Mouse (Mus musculus) Patski (cell line): ENCODE measurements around the gene Metap2. TPM values are rescaled to one million over a fixed set of nuclear protein-coding genes. Genes with fewer than 3 reads are reported as not detected.
"Not testable (repeated sequence)": the region's sequence is repeated elsewhere in the genome, so short reads cannot be mapped to it uniquely, and the experiment has no call there.

Experiments
- ATAC-seq: fragments of 100-300 bp; one replicate; pipeline ENCODE4 v1.8.0; 2021
- CTCF ChIA-PET: fragments of 350-600 bp; sonication (Branson Sonifier 250); formaldehyde crosslinking; loops from one replicate; lab custom pipeline; 2022; ENCODE audit warnings: inconsistent platforms; lab: Charles Lee
- POLR2A ChIA-PET: fragments of 350-600 bp; sonication (Branson Sonifier 250); formaldehyde crosslinking; loops from one replicate; lab custom pipeline; 2022; ENCODE audit warnings: antibody characterized with exemption, inconsistent platforms; lab: Charles Lee
- DNase-seq: peaks from one replicate; pipeline ENCODE4 v3.0.0-alpha.2; 2011; ENCODE audit warnings: low read depth, low spot score
- H3K27me3 ChIP-seq: fragments of 371-371 bp; one replicate; pipeline ENCODE4 v1.5.1; 2021
- CTCF ChIP-seq: fragments of 100-300 bp; IDR thresholded peaks from one replicate; pipeline ENCODE4 v1.5.1; 2021
- in situ Hi-C: fragments of 300-500 bp; cut with MboI; formaldehyde crosslinking; loops from 3 replicates; pipeline ENCODE4 v1.11.1; 2018; ENCODE audit warnings: low pct_unique_long_range_greater_than_20kb, mixed read lengths
- polyA plus RNA-seq: library from polyadenylated mRNA; unstranded; gene quantifications from one replicate; pipeline ENCODE4 v1.2.3, GENCODE M21; 2021

Metap2 gene
- polyA plus RNA-seq, 1 experiment from 2014 or later, result 282 TPM

DNA sequence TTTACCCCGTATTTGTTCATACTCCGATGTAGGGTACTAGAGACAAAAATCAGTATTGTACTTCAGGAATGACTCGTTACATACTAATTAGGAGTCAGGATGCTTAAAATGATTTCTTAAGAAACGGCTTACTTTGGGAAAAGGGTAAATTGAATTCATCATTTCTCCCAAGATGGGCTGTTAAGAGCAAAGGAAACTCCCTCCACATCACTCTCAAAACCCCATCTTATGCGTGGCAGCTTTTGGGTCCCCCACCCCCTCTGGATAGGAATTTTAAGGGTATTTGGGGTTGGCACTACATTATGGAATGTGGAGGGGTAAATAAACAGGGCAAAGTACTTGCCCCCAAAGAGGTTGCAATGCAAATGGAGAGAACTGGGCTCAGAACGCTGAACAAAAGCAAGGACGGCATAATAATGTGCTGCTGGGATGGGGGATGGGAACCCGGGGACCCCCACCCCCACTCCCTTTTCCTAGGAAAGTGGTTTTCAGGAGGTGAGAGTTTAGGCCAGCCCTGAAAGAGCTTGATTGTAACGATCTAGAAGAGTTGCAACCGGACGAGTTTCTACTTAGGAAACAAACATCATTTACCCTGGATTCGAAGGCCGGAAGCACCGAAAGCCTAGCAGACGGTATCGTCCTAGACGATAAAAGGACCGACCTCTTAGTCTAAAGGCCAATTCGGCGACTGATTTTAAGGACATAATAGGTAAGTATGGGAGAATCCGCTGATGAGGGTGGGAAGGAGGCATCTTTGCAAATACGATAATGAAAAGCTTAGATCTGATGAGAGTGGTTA, 65.8 kb downstream of the Metap2 start, which contains the start of gene Usp44:
Gene Usp44, plus strand, starts transcription at position 625 of the 799 bp plus-strand sequence.
- ChIA-PET CTCF (interaction anchor here (0.7 to 2.8 kb wide), 2 partner anchors 13 to 18 kb away, joined by 5 to 13 read pairs; no protein-coding TSS in a partner anchor), POLR2A (no interaction called here)
- no peak for TF ChIP-seq CTCF
- H3K27me3 ChIP-seq, result no peaks in the 10 kb centered on the region
- ATAC-seq (no peak), DNase-seq (no peak)
- in situ Hi-C loops, result loop anchor here (10.0 kb wide), 1 partner anchor 274 kb away; no protein-coding TSS in a partner anchor

DNA sequence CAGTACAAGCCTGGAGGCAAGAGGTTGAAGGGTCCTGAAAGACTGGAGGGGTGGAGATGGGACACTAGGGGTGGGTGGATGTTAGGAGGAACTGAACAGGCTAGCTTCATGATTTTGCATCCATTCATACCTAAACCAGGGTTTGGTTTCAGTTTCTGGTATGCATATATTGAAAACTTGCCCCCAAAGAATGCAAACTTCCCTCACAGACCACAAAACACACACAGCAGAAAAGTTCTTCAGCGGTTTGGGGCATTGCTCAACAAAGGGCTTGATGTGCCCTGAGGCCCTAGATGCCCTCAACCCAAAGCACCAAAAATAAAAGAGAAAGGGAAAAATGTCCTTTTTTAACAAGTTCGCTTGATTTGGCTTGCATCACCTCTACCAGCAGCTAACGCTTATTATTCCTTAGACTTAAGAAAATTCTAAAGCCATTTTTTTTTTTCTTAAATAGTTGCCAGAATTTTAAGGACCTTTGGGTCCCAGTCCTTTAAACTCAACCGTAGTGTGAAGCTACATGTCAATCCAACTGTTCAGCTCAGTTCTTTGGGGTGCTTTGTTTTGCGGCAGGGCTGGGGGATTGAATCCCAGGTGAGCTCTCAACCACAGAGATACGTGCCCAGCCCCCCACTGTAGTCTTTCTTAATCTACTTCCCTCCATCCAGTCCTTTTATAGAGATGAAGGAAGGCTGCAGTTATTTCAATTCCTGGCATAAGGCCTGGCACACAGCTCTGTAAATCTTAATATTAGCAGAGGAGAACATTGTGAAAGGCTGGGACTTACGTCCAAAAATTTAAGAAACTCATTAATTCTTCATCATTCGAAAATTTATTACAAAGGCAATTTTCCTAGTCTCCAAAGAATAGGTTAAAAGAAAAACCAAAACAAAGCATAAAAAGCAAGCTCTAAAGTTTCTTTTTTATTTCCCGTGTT, 66.7 kb downstream of the Metap2 start:
- ChIA-PET CTCF (interaction anchor here (0.7 to 1.2 kb wide), 4 partner anchors 12 to 27 kb away, joined by 3 to 5 read pairs (median 4); no protein-coding TSS in a partner anchor), POLR2A (interaction anchor here (0.6 to 0.7 kb wide), 2 partner anchors 18 to 285 kb away, joined by 3 to 5 read pairs; no protein-coding TSS in a partner anchor)
- DNase-seq (no peak), ATAC-seq (no peak)
- H3K27me3 ChIP-seq, result no peaks in the 10 kb centered on the region
- no peak for TF ChIP-seq CTCF
- in situ Hi-C loops, result loop anchor here (10.0 kb wide), 1 partner anchor 275 kb away; no protein-coding TSS in a partner anchor

DNA sequence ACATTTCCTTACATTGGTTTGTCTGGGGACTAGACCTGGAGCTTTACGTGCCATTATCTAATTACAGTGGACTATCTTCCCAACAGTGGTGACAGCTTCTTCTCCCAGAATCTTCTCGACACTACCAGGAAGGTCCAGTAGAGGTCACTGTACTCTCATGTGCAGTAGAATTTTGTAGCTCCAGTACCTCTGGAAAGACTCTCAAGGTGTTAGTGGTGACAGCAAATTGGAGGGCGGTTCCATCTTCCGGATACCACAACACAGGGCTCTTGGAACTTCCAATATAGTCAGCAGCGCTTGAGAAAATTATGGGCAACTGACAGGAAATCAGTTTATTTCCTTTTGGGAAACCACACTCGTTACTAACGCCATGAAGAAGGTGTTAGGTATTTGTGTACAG, 78.2 kb downstream of the Metap2 start:
- in situ Hi-C loops, result loop anchor here (10.0 to 25.0 kb wide), 2 partner anchors 324 to 756 kb away; no protein-coding TSS in a partner anchor
- ChIA-PET POLR2A (interaction anchor here (1.7 kb wide), 1 partner anchor 15 kb away, joined by 5 read pairs; no protein-coding TSS in a partner anchor), CTCF (interaction anchor here (1.0 to 2.1 kb wide), 14 partner anchors 9 to 306 kb away, joined by 3 to 13 read pairs (median 4); partner anchors contain the start of gene Usp44)
- ATAC-seq, result peak; percentile 60
- peak; percentile 83 for TF ChIP-seq CTCF
- no peaks in the 10 kb centered on the region for H3K27me3 ChIP-seq
- DNase-seq, result no peak

DNA sequence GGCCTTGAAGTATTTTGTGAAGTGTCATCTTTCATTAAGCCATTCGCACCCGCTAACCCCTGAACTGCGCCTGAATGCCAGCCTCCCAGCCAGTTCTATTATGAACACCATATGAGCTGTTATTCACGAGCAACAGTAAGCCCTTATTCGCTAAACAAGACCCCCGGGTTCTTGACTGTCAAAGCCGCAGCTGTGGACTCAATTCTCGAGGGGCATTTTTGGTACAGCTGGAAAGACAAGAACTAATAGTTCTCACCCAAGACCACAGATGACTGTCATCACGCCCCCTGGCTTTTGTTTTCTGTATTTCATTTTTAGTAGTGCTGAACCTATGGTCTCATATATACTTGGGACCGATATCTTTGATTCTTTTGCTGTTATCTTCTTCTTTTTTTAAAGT, 83.1 kb downstream of the Metap2 start:
- POLR2A ChIA-PET, result interaction anchor here (0.6 to 1.1 kb wide), 2 partner anchors 131 to 203 kb away, joined by 3 read pairs; no protein-coding TSS in a partner anchor
- ATAC-seq (no peak), DNase-seq (no peak)
- CTCF ChIA-PET, result interaction anchor here (1.1 to 2.4 kb wide), 5 partner anchors 19 to 227 kb away, joined by 3 to 10 read pairs (median 5); no protein-coding TSS in a partner anchor
- no peaks in the 10 kb centered on the region for H3K27me3 ChIP-seq
- in situ Hi-C loops, result loop anchor here (5.0 to 25.0 kb wide), 4 partner anchors 46 to 751 kb away; no protein-coding TSS in a partner anchor
- TF ChIP-seq CTCF, result peak; percentile 22

DNA sequence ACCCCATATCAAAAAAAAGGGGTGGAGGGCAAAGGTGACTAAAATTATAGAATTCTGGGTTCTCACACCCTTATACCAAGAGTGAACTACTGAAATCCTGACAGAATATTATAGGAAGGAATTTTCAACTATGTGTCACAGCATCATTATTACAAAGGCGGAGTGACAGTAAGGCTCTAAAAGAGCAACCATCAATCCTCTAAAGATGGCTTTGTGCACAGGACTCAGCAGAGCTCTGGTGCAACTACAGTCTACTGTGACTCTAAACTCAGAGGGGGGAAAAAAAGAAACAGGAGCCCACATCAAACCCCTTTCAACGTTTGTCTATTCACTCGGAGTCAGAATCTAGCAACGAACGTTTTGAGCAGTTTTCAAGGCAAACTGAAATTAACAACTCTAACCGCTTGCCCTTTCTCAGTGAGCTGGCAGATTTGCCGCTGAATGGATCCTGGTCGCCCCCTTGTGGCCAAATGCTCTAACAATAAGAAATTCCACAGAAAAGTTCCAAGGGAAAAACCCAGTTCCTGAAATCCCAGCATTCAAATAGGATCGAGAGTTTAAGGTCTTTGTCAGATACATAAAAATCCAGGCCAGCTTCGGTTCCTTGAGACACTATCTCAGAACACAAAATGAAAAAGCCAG, 84.0 kb downstream of the Metap2 start:
- ChIA-PET CTCF (interaction anchor here (0.9 to 2.4 kb wide), 10 partner anchors 17 to 226 kb away, joined by 3 to 10 read pairs (median 4); no protein-coding TSS in a partner anchor), POLR2A (interaction anchor here (0.6 to 1.1 kb wide), 2 partner anchors 48 to 202 kb away, joined by 3 read pairs; no protein-coding TSS in a partner anchor)
- peak; percentile 92 for TF ChIP-seq CTCF
- DNase-seq, result no peak
- no peaks in the 10 kb centered on the region for H3K27me3 ChIP-seq
- in situ Hi-C loops, result loop anchor here (5.0 to 25.0 kb wide), 4 partner anchors 46 to 751 kb away; no protein-coding TSS in a partner anchor
- no peak for ATAC-seq

DNA sequence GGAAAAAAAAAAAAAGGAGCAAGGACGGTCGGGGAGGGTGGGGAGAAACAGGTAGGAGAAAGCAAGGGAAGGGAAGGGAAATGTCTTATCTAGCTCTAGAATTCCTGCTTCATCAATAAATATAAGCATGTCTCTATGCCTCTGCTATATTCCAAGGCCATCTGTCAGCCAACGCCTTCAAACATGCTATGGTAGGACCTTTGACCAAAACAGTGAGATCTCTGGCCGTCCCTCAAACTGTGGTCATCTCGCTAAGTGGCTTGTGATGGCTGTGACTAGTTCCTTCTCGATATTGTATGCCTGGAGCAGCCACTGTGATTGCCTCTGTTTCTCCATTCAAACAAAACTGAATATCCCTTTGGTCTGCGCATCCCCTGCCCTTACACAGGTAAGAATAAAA, 84.8 kb downstream of the Metap2 start:
- TF ChIP-seq CTCF, result no peak
- POLR2A ChIA-PET, result interaction anchor here (0.6 kb wide), 1 partner anchor 372 kb away, joined by 3 read pairs; no protein-coding TSS in a partner anchor
- CTCF ChIA-PET, result interaction anchor here (1.1 to 2.4 kb wide), 8 partner anchors 12 to 219 kb away, joined by 3 to 10 read pairs (median 4); no protein-coding TSS in a partner anchor
- no peaks in the 10 kb centered on the region for H3K27me3 ChIP-seq
- DNase-seq (no peak), ATAC-seq (no peak)
- in situ Hi-C loops, result loop anchor here (5.0 to 25.0 kb wide), 4 partner anchors 45 to 750 kb away; no protein-coding TSS in a partner anchor

DNA sequence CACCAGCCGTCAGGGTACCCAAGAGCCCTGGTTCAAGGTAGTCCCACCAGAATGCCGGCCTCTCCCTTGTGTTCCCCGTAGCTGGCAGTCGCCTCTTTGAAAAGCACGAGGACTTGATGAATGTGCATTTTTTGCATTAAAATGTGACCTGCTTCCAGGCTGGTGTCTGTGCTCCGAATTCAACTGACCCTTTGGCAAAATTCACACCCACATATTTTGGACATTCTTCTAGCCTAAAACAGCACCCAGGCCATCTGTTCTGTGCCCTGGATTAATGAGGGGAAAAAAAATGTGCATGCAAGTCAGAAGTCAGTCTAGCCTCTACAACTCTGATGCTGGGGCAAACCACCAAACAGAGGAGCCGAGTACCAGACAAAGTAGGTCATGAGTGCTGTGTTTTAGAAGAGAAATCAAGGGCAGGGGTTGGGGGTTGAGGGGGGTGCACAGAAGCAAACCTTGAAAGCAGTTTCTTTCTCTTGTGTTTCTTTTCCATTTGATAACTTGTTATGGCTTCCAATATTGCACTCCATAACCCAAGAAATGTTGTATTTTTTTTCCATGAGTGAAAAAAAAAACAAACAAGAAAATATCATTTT, 86.2 kb downstream of the Metap2 start:
- no peak for TF ChIP-seq CTCF
- no peaks in the 10 kb centered on the region for H3K27me3 ChIP-seq
- in situ Hi-C loops, result loop anchor here (5.0 to 25.0 kb wide), 4 partner anchors 43 to 748 kb away; no protein-coding TSS in a partner anchor
- DNase-seq (no peak), ATAC-seq (no peak)
- POLR2A ChIA-PET, result no interaction called here
- CTCF ChIA-PET, result interaction anchor here (0.9 to 1.7 kb wide), 5 partner anchors 10 to 217 kb away, joined by 3 to 6 read pairs (median 4); no protein-coding TSS in a partner anchor

DNA sequence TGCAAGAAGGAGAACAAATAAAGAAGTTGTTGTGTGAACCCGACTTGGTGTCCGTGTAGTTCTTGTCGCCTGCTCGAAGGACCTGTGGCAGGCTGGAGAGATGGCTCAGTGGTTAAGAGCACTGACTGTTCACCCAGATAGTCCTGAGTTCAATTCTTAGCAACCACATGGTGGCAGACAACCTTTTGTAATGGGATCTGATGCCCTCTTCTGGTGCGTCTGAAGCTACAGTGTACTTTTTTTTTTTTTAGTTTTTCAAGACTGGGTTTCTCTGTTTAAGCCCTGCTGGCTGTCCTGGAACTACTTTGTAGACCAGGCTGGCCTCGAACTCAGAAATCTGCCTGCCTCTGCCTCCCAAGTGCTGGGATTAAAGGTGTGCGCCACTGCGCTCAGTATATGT, 87.5 kb downstream of the Metap2 start:
- ChIA-PET CTCF (interaction anchor here (1.2 to 1.7 kb wide), 3 partner anchors 11 to 198 kb away, joined by 3 to 6 read pairs (median 4); no protein-coding TSS in a partner anchor), POLR2A (interaction anchor here (0.6 kb wide), 1 partner anchor 44 kb away, joined by 4 read pairs; no protein-coding TSS in a partner anchor)
- not testable (repeated sequence) for H3K27me3 ChIP-seq, ATAC-seq, DNase-seq
- in situ Hi-C loops, result loop anchor here (25.0 kb wide), 1 partner anchor 747 kb away; no protein-coding TSS in a partner anchor
- TF ChIP-seq CTCF, result peak; percentile 8

Other genes with a start within 250 kb of the Metap2 start
- 2.1 TPM for gene Usp44, start 65.5 kb downstream of the Metap2 start, polyA plus RNA-seq
- 23.4 TPM for gene Vezt, start 138.7 kb upstream of the Metap2 start, polyA plus RNA-seq
- gene Fgd6, start 138.9 kb upstream of the Metap2 start, polyA plus RNA-seq, result 2.2 TPM